Mouse (Mus musculus) central nervous system, embryonic 11.5 days (tissue): ENCODE results near the gene Spam1. TPM values are rescaled to one million over a fixed set of nuclear protein-coding genes. Genes with fewer than 3 reads are reported as not detected.

Source experiments
- polyA plus RNA-seq: library from polyadenylated mRNA; depleted of rRNA; stranded (reverse); fragments of >200 nt; gene quantifications from 2 replicates; pipeline ENCODE4 v1.2.3, GENCODE M21; 2012; rRNA removed

Spam1 gene
- polyA plus RNA-seq: not detected in 2 replicates

GRCm38 (mm10) chr6:24790888-24791287 is at the start of gene Spam1:
Gene Spam1, plus strand, starts transcription at chr6:24791188.

GRCm38 (mm10) chr6:24748029-24748428 is 43.0 kb upstream of the Spam1 start, which contains the start of gene Hyal4:
Gene Hyal4, plus strand, starts transcription at chr6:24748329.

Other genes starting within 250 kb of the Spam1 start
- gene Lmod2, start 193.4 kb upstream of the Spam1 start, polyA plus RNA-seq: 0.72 and 1.6 TPM in 2 replicates
- 31.4 and 72.5 TPM in 2 replicates for gene Wasl, start 126.2 kb upstream of the Spam1 start, polyA plus RNA-seq
- gene Hyal6, start 57.9 kb upstream of the Spam1 start, polyA plus RNA-seq: not detected in 2 replicates
- not detected in 2 replicates for gene Hyal4, start 42.9 kb upstream of the Spam1 start, polyA plus RNA-seq
- not detected in 2 replicates for gene Hyal5, start 66.8 kb downstream of the Spam1 start, polyA plus RNA-seq
- 1.1 and 1.3 TPM in 2 replicates for gene Tmem229a, start 165.1 kb downstream of the Spam1 start, polyA plus RNA-seq